Mouse (Mus musculus): ENCODE results near the gene Ube2e1. TPM values are rescaled to one million over a fixed set of nuclear protein-coding genes. Genes with fewer than 3 reads are reported as not detected.

Gene Ube2e1
- polyA plus RNA-seq, 1 experiment from 2014 or later, result 74.6 TPM

DNA sequence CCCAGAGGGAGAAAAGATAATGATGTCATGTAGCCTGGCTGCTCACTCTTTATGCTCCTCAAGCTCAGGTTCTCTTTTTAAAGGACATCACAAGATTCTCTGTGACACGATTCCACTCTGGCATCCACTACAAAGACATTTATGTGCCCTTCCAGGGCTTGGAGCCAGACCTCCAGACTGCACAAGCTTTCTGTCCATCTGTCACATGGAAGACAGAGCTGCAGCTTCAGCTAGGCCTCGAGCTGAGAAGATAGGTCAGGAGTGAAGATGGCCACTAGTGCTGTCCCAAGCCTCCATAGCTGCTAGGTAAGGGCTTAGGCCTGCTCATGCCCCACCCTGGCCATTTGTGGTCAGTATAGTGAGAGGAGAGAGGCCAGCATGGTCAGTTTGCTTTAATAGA, 24.8 kb upstream of the Ube2e1 start:
- 79% methylated on average over 2 of the region's 2 CpGs for WGBS
- no peak overlapping the region for H3K27ac ChIP-seq (ENCODE audit: low read depth, low read length)
- no peaks in the 10 kb centered on the region for H3K9me3 ChIP-seq (ENCODE audit: control insufficient read depth, low read length)
- no peaks in the 10 kb centered on the region for H3K36me3 ChIP-seq (ENCODE audit: control insufficient read depth, insufficient read depth, low read length)
- ATAC-seq (ENCODE audit: low FRiP score) (no peak), DNase-seq (ENCODE audit: low spot score, missing footprints) (no peak)
- no peak overlapping the region for H3K9ac ChIP-seq (ENCODE audit: low read length)
- H3K27me3 ChIP-seq (ENCODE audit: control insufficient read depth, insufficient read depth, low read length), result no peaks in the 10 kb centered on the region
- H3K4me2 ChIP-seq, result no peak overlapping the region
- no peak overlapping the region for H3K4me3 ChIP-seq (ENCODE audit: low read depth, low read length)
- H3K4me1 ChIP-seq (ENCODE audit: control insufficient read depth, insufficient read depth, low read length), result no peaks in the 10 kb centered on the region

DNA sequence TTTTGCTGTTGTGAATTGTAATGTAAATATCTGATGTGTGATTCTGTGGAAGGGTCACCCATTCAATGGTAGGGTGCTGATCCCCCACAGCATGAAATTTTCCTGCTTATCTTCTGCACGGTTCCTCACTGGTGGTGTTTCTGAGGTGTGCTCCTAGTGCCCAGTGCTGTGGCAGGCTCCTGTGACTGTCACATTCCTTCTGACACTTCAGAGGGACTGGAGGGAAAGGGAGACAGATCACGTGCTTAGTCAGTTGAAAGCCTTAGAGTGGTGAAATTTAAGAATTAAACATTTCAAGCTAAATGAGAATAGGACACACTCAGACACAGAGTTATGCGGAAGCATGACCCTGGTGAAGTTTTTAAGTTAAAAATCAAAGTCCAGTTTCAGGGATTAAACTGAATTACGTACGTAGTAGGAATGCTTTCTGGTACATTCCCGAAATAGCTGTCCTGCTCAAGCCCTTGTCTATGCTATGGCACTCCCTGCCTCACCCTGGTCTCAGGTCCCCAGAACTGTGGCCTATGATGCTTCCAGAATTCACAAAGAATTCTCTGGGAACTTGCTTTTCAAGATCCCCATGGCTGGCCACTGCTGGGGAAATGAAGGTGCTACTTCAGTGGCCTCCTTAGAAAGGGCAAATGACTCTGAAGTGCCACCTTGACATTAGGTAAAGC, 24.0 kb upstream of the Ube2e1 start:
- no peaks in the 10 kb centered on the region for H3K36me3 ChIP-seq (ENCODE audit: control insufficient read depth, insufficient read depth, low read length)
- no peaks in the 10 kb centered on the region for H3K4me1 ChIP-seq (ENCODE audit: control insufficient read depth, insufficient read depth, low read length)
- H3K4me3 ChIP-seq (ENCODE audit: low read depth, low read length), result no peak overlapping the region
- H3K9me3 ChIP-seq (ENCODE audit: control insufficient read depth, low read length), result no peaks in the 10 kb centered on the region
- H3K4me2 ChIP-seq, result no peak overlapping the region
- no peak for ATAC-seq (ENCODE audit: low FRiP score)
- no peak overlapping the region for H3K9ac ChIP-seq (ENCODE audit: low read length)
- no peak overlapping the region for H3K27ac ChIP-seq (ENCODE audit: low read depth, low read length)
- DNase-seq (ENCODE audit: low spot score, missing footprints), result no peak
- no peaks in the 10 kb centered on the region for H3K27me3 ChIP-seq (ENCODE audit: control insufficient read depth, insufficient read depth, low read length)
- WGBS, result 84% methylated on average over 6 of the region's 6 CpGs

DNA sequence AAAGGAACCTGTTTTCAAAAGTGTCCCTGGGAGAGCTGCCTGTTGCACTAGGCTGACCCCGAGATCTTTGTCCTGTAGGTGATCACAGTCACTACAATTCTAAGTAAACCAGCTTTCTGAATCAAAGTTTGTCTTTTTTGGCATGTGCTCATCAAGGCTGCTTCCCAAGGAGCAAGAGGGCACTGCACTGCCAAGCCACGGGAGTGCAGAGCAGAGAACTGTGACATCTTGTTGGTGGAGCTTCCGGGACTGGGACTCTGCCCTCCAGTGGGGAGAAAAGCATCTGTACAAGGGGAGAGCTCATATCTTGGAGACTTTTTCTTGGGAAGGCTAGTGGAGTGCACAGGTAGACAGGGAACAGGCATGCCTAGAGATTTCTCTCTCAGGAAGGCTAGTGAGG, 21.9 kb upstream of the Ube2e1 start:
- Histone ChIP-seq H3K4me2 (no peak overlapping the region), H3K4me3 (ENCODE audit: low read depth, low read length) (no peak overlapping the region), H3K36me3 (ENCODE audit: control insufficient read depth, insufficient read depth, low read length) (no peaks in the 10 kb centered on the region), H3K9me3 (ENCODE audit: control insufficient read depth, low read length) (no peaks in the 10 kb centered on the region), H3K27ac (ENCODE audit: low read depth, low read length) (no peak overlapping the region), H3K9ac (ENCODE audit: low read length) (no peak overlapping the region), H3K4me1 (ENCODE audit: control insufficient read depth, insufficient read depth, low read length) (no peaks in the 10 kb centered on the region), H3K27me3 (ENCODE audit: control insufficient read depth, insufficient read depth, low read length) (no peaks in the 10 kb centered on the region)
- DNase-seq (ENCODE audit: low spot score, missing footprints), result no peak
- whole genome bisulfite sequencing, result 76% methylated on average over 3 of the region's 3 CpGs
- no peak for ATAC-seq (ENCODE audit: low FRiP score)

DNA sequence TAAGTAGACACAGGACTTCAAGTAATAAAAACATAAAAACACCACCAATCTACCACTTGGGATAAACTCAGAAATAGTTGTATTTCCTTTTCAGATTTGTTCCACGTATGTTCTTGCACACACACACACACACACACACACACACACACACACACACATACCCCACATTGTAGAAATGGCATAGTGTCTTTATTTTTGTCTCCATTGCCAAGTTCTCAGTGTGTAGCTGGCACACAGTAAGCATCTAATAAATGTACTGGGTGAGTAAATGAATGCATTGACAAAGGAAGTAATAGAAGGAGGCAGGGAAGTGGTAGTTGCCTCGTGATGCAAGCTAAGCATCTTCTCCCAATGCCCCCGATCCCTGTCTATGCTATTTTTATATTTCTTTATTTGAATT, 21.3 kb upstream of the Ube2e1 start:
- Histone ChIP-seq H3K4me2 (no peak overlapping the region), H3K4me3 (ENCODE audit: low read depth, low read length) (no peak overlapping the region), H3K4me1 (ENCODE audit: control insufficient read depth, insufficient read depth, low read length) (no peaks in the 10 kb centered on the region), H3K9ac (ENCODE audit: low read length) (no peak overlapping the region), H3K36me3 (ENCODE audit: control insufficient read depth, insufficient read depth, low read length) (no peaks in the 10 kb centered on the region), H3K9me3 (ENCODE audit: control insufficient read depth, low read length) (no peaks in the 10 kb centered on the region), H3K27ac (ENCODE audit: low read depth, low read length) (no peak overlapping the region), H3K27me3 (ENCODE audit: control insufficient read depth, insufficient read depth, low read length) (no peaks in the 10 kb centered on the region)
- ATAC-seq (ENCODE audit: low FRiP score), result no peak
- WGBS, result 83% methylated on average over 3 of the region's 3 CpGs
- DNase-seq (ENCODE audit: low spot score, missing footprints), result no peak

DNA sequence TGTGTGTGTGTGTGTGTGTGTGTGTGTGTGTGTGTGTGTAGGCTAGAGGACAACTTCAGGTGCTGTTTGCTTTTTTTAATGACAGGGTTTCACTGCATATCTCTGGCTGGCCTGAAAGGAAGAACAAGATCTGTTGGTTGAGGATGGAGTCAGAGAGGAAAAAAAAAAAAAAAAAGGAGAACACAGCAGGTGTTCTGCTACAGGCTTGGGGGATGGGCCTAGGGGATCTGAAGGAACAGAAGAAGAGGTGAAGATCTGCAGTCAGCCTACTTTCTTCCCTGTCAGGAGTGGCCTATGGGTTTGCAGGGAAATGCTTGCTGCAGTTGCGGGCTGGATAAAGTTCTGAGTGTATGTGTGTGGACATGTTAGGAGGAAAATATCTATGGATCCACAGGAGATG, 19.0 kb upstream of the Ube2e1 start:
- no peaks in the 10 kb centered on the region for H3K9me3 ChIP-seq (ENCODE audit: control insufficient read depth, low read length)
- H3K36me3 ChIP-seq (ENCODE audit: control insufficient read depth, insufficient read depth, low read length), result no peaks in the 10 kb centered on the region
- H3K27me3 ChIP-seq (ENCODE audit: control insufficient read depth, insufficient read depth, low read length), result no peaks in the 10 kb centered on the region
- DNase-seq (ENCODE audit: low spot score, missing footprints), result no peak
- no peaks in the 10 kb centered on the region for H3K4me1 ChIP-seq (ENCODE audit: control insufficient read depth, insufficient read depth, low read length)
- no peak overlapping the region for H3K4me3 ChIP-seq (ENCODE audit: low read depth, low read length)
- ATAC-seq (ENCODE audit: low FRiP score), result no peak
- WGBS, result 79% methylated on average over 1 of the region's 1 CpGs
- H3K27ac ChIP-seq (ENCODE audit: low read depth, low read length), result no peak overlapping the region
- H3K4me2 ChIP-seq, result no peak overlapping the region
- no peak overlapping the region for H3K9ac ChIP-seq (ENCODE audit: low read length)

DNA sequence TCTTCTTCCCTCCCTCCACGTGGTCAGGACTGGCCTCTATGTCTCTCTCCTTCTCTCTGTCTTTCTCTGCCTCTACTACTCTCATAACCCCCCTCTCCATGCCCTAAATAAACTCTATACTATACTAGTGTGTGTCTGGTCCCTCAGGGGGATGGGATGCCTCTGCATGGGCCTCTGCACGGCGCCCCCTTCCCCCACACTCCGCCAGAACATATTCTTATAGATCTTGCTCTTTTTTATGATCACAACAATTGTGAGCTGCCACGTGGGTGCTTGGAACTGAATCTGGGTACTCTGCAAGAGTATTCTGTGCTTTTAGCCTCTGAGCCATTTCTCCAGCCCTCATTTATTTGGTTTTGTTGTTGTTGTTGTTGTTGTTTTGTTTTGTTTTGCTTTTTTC, 18.2 kb upstream of the Ube2e1 start:
- WGBS, result 65% methylated on average over 5 of the region's 5 CpGs
- no peak for DNase-seq (ENCODE audit: low spot score, missing footprints)
- Histone ChIP-seq H3K9ac (ENCODE audit: low read length) (no peak overlapping the region), H3K4me3 (ENCODE audit: low read depth, low read length) (no peak overlapping the region), H3K4me1 (ENCODE audit: control insufficient read depth, insufficient read depth, low read length) (no peaks in the 10 kb centered on the region), H3K9me3 (ENCODE audit: control insufficient read depth, low read length) (no peaks in the 10 kb centered on the region), H3K27me3 (ENCODE audit: control insufficient read depth, insufficient read depth, low read length) (no peaks in the 10 kb centered on the region), H3K27ac (ENCODE audit: low read depth, low read length) (no peak overlapping the region), H3K36me3 (ENCODE audit: control insufficient read depth, insufficient read depth, low read length) (no peaks in the 10 kb centered on the region), H3K4me2 (no peak overlapping the region)
- no peak for ATAC-seq (ENCODE audit: low FRiP score)

DNA sequence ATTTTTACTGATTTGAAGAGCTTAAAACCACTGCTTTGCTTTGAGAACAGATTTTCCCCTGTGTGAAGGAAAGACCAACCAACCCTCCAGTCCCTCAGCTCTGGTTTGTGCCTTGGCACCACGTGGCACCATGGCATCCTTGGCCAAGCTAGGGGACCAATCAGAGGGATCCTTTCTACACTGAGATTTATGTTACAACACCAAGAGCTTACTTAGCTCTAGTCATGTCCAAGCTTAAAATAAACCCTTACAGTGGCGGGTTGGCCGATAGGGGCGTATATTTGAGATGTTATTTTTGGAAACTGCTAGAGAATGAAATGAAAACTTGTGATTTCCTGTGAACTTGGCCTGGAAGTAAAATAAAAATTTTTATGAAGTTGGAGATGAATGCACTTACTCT, 11.9 kb upstream of the Ube2e1 start:
- no peak for ATAC-seq (ENCODE audit: low FRiP score)
- Histone ChIP-seq H3K36me3 (ENCODE audit: control insufficient read depth, insufficient read depth, low read length) (no peaks in the 10 kb centered on the region), H3K27me3 (ENCODE audit: control insufficient read depth, insufficient read depth, low read length) (no peaks in the 10 kb centered on the region)

DNA sequence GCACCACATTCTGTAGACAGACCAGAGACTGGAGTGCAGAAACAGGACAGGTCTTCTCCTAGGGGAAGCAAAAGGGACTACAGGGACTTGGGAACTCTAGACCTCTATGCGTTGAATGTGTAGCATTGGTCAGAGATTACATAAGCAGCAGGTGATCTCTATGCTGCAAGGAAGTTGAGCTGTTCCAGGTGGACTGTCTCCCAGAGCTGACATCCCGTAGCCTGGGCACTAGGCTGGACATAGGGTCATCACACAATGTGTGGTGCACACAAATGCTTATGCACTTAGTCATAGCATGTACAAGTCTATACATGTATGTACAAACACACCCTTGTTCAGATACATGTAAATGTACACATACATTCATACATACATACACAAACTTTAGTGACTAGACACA, 11.1 kb upstream of the Ube2e1 start:
- Histone ChIP-seq H3K27ac (ENCODE audit: low read depth, low read length) (no peak overlapping the region), H3K4me1 (ENCODE audit: control insufficient read depth, insufficient read depth, low read length) (no peaks in the 10 kb centered on the region), H3K4me3 (ENCODE audit: low read depth, low read length) (no peak overlapping the region), H3K9me3 (ENCODE audit: control insufficient read depth, low read length) (no peaks in the 10 kb centered on the region), H3K36me3 (ENCODE audit: control insufficient read depth, insufficient read depth, low read length) (no peaks in the 10 kb centered on the region), H3K9ac (ENCODE audit: low read length) (no peak overlapping the region), H3K27me3 (ENCODE audit: control insufficient read depth, insufficient read depth, low read length) (no peaks in the 10 kb centered on the region), H3K4me2 (no peak overlapping the region)
- ATAC-seq (ENCODE audit: low FRiP score) (no peak), DNase-seq (ENCODE audit: low spot score, missing footprints) (no peak)
- WGBS, result 88% methylated on average over 2 of the region's 2 CpGs

More for the DNA sequence above, 11.9 kb upstream of the Ube2e1 start:
- Histone ChIP-seq H3K4me2 (no peak overlapping the region), H3K4me1 (ENCODE audit: control insufficient read depth, insufficient read depth, low read length) (no peaks in the 10 kb centered on the region), H3K9me3 (ENCODE audit: control insufficient read depth, low read length) (no peaks in the 10 kb centered on the region), H3K9ac (ENCODE audit: low read length) (no peak overlapping the region), H3K27ac (ENCODE audit: low read depth, low read length) (no peak overlapping the region), H3K4me3 (ENCODE audit: low read depth, low read length) (no peak overlapping the region)
- 73% methylated on average over 4 of the region's 4 CpGs for WGBS
- no peak for DNase-seq (ENCODE audit: low spot score, missing footprints)

DNA sequence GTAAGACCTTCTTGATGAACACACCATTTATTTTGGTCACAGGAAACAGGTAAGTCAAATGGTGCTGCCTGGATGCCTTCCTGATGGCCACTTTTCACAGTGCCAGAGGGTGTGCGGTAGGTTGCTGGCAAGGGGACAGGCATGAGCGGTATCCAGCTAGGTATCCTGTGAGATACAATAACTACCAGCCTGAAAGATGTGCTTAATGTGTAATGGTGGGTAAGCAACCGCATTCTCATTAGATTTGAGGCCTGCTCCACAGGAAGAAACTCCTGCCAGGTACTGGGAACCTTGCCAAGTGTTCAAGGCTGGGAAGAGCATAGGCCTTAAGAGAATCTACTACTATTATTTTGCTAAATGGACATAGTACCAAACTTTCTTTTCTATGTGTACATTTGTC, 9.4 kb upstream of the Ube2e1 start:
- DNase-seq (ENCODE audit: low spot score, missing footprints), result no peak
- H3K36me3 ChIP-seq (ENCODE audit: control insufficient read depth, insufficient read depth, low read length), result no peaks in the 10 kb centered on the region
- no peak overlapping the region for H3K27ac ChIP-seq (ENCODE audit: low read depth, low read length)
- WGBS, result 94% methylated on average over 3 of the region's 3 CpGs
- no peaks in the 10 kb centered on the region for H3K4me1 ChIP-seq (ENCODE audit: control insufficient read depth, insufficient read depth, low read length)
- no peaks in the 10 kb centered on the region for H3K9me3 ChIP-seq (ENCODE audit: control insufficient read depth, low read length)
- no peak overlapping the region for H3K4me3 ChIP-seq (ENCODE audit: low read depth, low read length)
- no peaks in the 10 kb centered on the region for H3K27me3 ChIP-seq (ENCODE audit: control insufficient read depth, insufficient read depth, low read length)
- H3K9ac ChIP-seq (ENCODE audit: low read length), result no peak overlapping the region
- no peak overlapping the region for H3K4me2 ChIP-seq
- ATAC-seq (ENCODE audit: low FRiP score), result no peak

All from midbrain, embryonic 11.5 days (tissue).